25 mouse cellular contexts compared by ENCODE assay signal in genomic region chr9:12457810-12458209, GRCm38 (mm10).
"Had no signal": no experiment of that assay in that cellular context is flagged by ENCODE, and none has a peak within 500 bp of the region (broad histone marks: within the 10 kb centered on the region; RNA-seq: fewer than 3 reads in every experiment).

No protein-coding gene starts in this region.

- H3K4me2 ChIP-seq: heart, embryonic 12.5 days; hindbrain, embryonic 12.5 days; hindbrain, embryonic 14.5 days; intestine, embryonic 15.5 days; limb, embryonic 13.5 days; limb, embryonic 15.5 days; liver, embryonic 12.5 days had no signal

- H3K4me1 ChIP-seq: heart, embryonic 12.5 days; hindbrain, embryonic 10.5 days; hindbrain, embryonic 12.5 days; intestine, embryonic 15.5 days; limb, embryonic 13.5 days; limb, embryonic 15.5 days; liver, embryonic 12.5 days had no signal

- H3K9ac ChIP-seq: heart, embryonic 12.5 days; hindbrain, embryonic 12.5 days; hindbrain, embryonic 14.5 days; intestine, embryonic 15.5 days; limb, embryonic 13.5 days; limb, embryonic 15.5 days; liver, embryonic 12.5 days; liver, embryonic 14.5 days had no signal

- H3K27me3 ChIP-seq: heart, embryonic 12.5 days; hindbrain, embryonic 12.5 days; intestine, embryonic 15.5 days; limb, embryonic 13.5 days; limb, embryonic 15.5 days; liver, embryonic 12.5 days had no signal

- H3K27ac ChIP-seq: gastrocnemius, adult 2 months; heart, adult 2 months; hindbrain, embryonic 10.5 days; hindbrain, embryonic 12.5 days; hindbrain, embryonic 14.5 days; intestine, embryonic 15.5 days; left cerebral cortex, adult 2 months; limb, embryonic 13.5 days; limb, embryonic 15.5 days; liver, embryonic 12.5 days; liver, embryonic 14.5 days had no signal

- H3K9me3 ChIP-seq: hindbrain, embryonic 10.5 days; hindbrain, embryonic 12.5 days; intestine, embryonic 15.5 days; limb, embryonic 13.5 days; limb, embryonic 15.5 days; liver, embryonic 12.5 days had no signal

- DNase-seq: gastrocnemius, adult 2 months; gastrocnemius, postnatal 10 days; gastrocnemius, postnatal 25 days; heart, adult 2 months; heart, postnatal 10 days; heart, postnatal 4 days; kidney, adult 18-20 months; kidney, adult 8-10 months; kidney, postnatal 10 days; kidney, postnatal 25 days; kidney, postnatal 4 days; left cerebral cortex, postnatal 4 days had no signal

- H3K36me3 ChIP-seq: heart, embryonic 12.5 days; hindbrain, embryonic 10.5 days; hindbrain, embryonic 12.5 days; intestine, embryonic 15.5 days; limb, embryonic 13.5 days; limb, embryonic 15.5 days; liver, embryonic 12.5 days had no signal

- ATAC-seq: hindbrain, embryonic 16.5 days; inflammation-experienced regulatory T-cells, adult 6 months; intestine, embryonic 15.5 days; intestine, postnatal 0 days; liver, embryonic 12.5 days had no signal

- H3K4me3 ChIP-seq: gastrocnemius, adult 2 months; heart, adult 2 months; heart, embryonic 12.5 days; hindbrain, embryonic 10.5 days; hindbrain, embryonic 12.5 days; intestine, embryonic 15.5 days; left cerebral cortex, adult 2 months; limb, embryonic 13.5 days; limb, embryonic 15.5 days; liver, embryonic 12.5 days had no signal
